Mouse (Mus musculus): Measurements from ENCODE around the gene Rasgrf2. TPM values are rescaled to one million over a fixed set of nuclear protein-coding genes. Genes with fewer than 3 reads are reported as not detected.
A peak's percentile ranks its signal among the peaks of the same experiment; 100 is the strongest.

The Rasgrf2 gene
- polyA plus RNA-seq, 1 experiment from 2014 or later: 0.87 TPM

- ATAC-seq (replicated peaks; ENCODE audit: insufficient number of reproducible peaks, low FRiP score, low TSS enrichment): no peak
- H3K4me3 ChIP-seq (ENCODE audit: low read depth, low read length): no peak overlapping the region
- 39% methylated on average over 10 of the region's 10 CpGs for WGBS (ENCODE audit: insufficient replicate concordance)
Observed at GRCm38 (mm10) chr13:91908202-91908980, 223.1 kb downstream of the Rasgrf2 start.

GRCm38 (mm10) chr13:91906338-91906737 is 225.1 kb downstream of the Rasgrf2 start:
- Histone ChIP-seq H3K27me3 (ENCODE audit: control insufficient read depth, insufficient read depth, low read length) (no peaks in the 10 kb centered on the region), H3K4me3 (ENCODE audit: low read depth, low read length) (no peak overlapping the region), H3K9ac (ENCODE audit: low read depth, low read length) (no peak overlapping the region), H3K9me3 (replicated peaks; ENCODE audit: control insufficient read depth, low read length) (no peaks in the 10 kb centered on the region), H3K27ac (ENCODE audit: low read depth, low read length) (no peak overlapping the region), H3K36me3 (ENCODE audit: control insufficient read depth, insufficient read depth, low read length) (no peaks in the 10 kb centered on the region), H3K4me1 (ENCODE audit: control insufficient read depth, insufficient read depth, low read length) (peaks cover 6% of the 10 kb centered on the region), H3K4me2 (no peak overlapping the region)
- ATAC-seq (replicated peaks; ENCODE audit: insufficient number of reproducible peaks, low FRiP score, low TSS enrichment): no peak
- 77% methylated on average over 3 of the region's 3 CpGs for WGBS (ENCODE audit: insufficient replicate concordance)

More at GRCm38 (mm10) chr13:91908202-91908980, 223.1 kb downstream of the Rasgrf2 start:
- H3K27ac ChIP-seq (ENCODE audit: low read depth, low read length): no peak overlapping the region
- no peak overlapping the region for H3K9ac ChIP-seq (ENCODE audit: low read depth, low read length)
- H3K4me1 ChIP-seq (ENCODE audit: control insufficient read depth, insufficient read depth, low read length): peaks cover 7% of the 10 kb centered on the region
- no peaks in the 10 kb centered on the region for H3K9me3 ChIP-seq (replicated peaks; ENCODE audit: control insufficient read depth, low read length)
- H3K4me2 ChIP-seq: no peak overlapping the region
- H3K27me3 ChIP-seq (ENCODE audit: control insufficient read depth, insufficient read depth, low read length): no peaks in the 10 kb centered on the region
- no peaks in the 10 kb centered on the region for H3K36me3 ChIP-seq (ENCODE audit: control insufficient read depth, insufficient read depth, low read length)

GRCm38 (mm10) chr13:91896476-91896875 is 235.0 kb downstream of the Rasgrf2 start:
- Histone ChIP-seq H3K9ac (ENCODE audit: low read depth, low read length) (no peak overlapping the region), H3K4me3 (ENCODE audit: low read depth, low read length) (no peak overlapping the region), H3K9me3 (replicated peaks; ENCODE audit: control insufficient read depth, low read length) (0 out of 2 replicates have a peak, but pooled peaks cover 2% of the 10 kb centered on the region), H3K27me3 (ENCODE audit: control insufficient read depth, insufficient read depth, low read length) (no peaks in the 10 kb centered on the region), H3K4me2 (no peak overlapping the region), H3K27ac (ENCODE audit: low read depth, low read length) (0 out of 2 replicates have a peak overlapping the region, but pooled peaks have one; percentile 23), H3K4me1 (ENCODE audit: control insufficient read depth, insufficient read depth, low read length) (no peaks in the 10 kb centered on the region), H3K36me3 (ENCODE audit: control insufficient read depth, insufficient read depth, low read length) (no peaks in the 10 kb centered on the region)
- 22% methylated on average over 1 of the region's 1 CpGs for WGBS (ENCODE audit: insufficient replicate concordance)
- no peak for ATAC-seq (replicated peaks; ENCODE audit: insufficient number of reproducible peaks, low FRiP score, low TSS enrichment)

- ATAC-seq (replicated peaks; ENCODE audit: insufficient number of reproducible peaks, low FRiP score, low TSS enrichment): no peak
- Histone ChIP-seq H3K4me1 (ENCODE audit: control insufficient read depth, insufficient read depth, low read length) (no peaks in the 10 kb centered on the region), H3K4me2 (no peak overlapping the region), H3K36me3 (ENCODE audit: control insufficient read depth, insufficient read depth, low read length) (no peaks in the 10 kb centered on the region), H3K27me3 (ENCODE audit: control insufficient read depth, insufficient read depth, low read length) (no peaks in the 10 kb centered on the region), H3K9ac (ENCODE audit: low read depth, low read length) (no peak overlapping the region), H3K4me3 (ENCODE audit: low read depth, low read length) (no peak overlapping the region), H3K9me3 (replicated peaks; ENCODE audit: control insufficient read depth, low read length) (no peaks in the 10 kb centered on the region), H3K27ac (ENCODE audit: low read depth, low read length) (no peak overlapping the region)
- WGBS (ENCODE audit: insufficient replicate concordance): 69% methylated on average over 6 of the region's 6 CpGs
Observed at GRCm38 (mm10) chr13:91893132-91893531, 238.3 kb downstream of the Rasgrf2 start.

GRCm38 (mm10) chr13:91890031-91890619 is 241.3 kb downstream of the Rasgrf2 start:
- no peak for ATAC-seq (replicated peaks; ENCODE audit: insufficient number of reproducible peaks, low FRiP score, low TSS enrichment)
- Histone ChIP-seq H3K4me2 (no peak overlapping the region), H3K27me3 (ENCODE audit: control insufficient read depth, insufficient read depth, low read length) (no peaks in the 10 kb centered on the region), H3K9me3 (replicated peaks; ENCODE audit: control insufficient read depth, low read length) (no peaks in the 10 kb centered on the region), H3K27ac (ENCODE audit: low read depth, low read length) (no peak overlapping the region), H3K4me1 (ENCODE audit: control insufficient read depth, insufficient read depth, low read length) (no peaks in the 10 kb centered on the region), H3K4me3 (ENCODE audit: low read depth, low read length) (no peak overlapping the region), H3K9ac (ENCODE audit: low read depth, low read length) (no peak overlapping the region), H3K36me3 (ENCODE audit: control insufficient read depth, insufficient read depth, low read length) (no peaks in the 10 kb centered on the region)
- 84% methylated on average over 6 of the region's 6 CpGs for WGBS (ENCODE audit: insufficient replicate concordance)

- Histone ChIP-seq H3K4me2 (no peak overlapping the region), H3K9ac (ENCODE audit: low read depth, low read length) (no peak overlapping the region), H3K27me3 (ENCODE audit: control insufficient read depth, insufficient read depth, low read length) (no peaks in the 10 kb centered on the region), H3K4me3 (ENCODE audit: low read depth, low read length) (no peak overlapping the region), H3K4me1 (ENCODE audit: control insufficient read depth, insufficient read depth, low read length) (no peaks in the 10 kb centered on the region), H3K36me3 (ENCODE audit: control insufficient read depth, insufficient read depth, low read length) (no peaks in the 10 kb centered on the region), H3K9me3 (replicated peaks; ENCODE audit: control insufficient read depth, low read length) (no peaks in the 10 kb centered on the region), H3K27ac (ENCODE audit: low read depth, low read length) (no peak overlapping the region)
- ATAC-seq (replicated peaks; ENCODE audit: insufficient number of reproducible peaks, low FRiP score, low TSS enrichment): no peak
- WGBS (ENCODE audit: insufficient replicate concordance): 82% methylated on average over 5 of the region's 5 CpGs
Observed at GRCm38 (mm10) chr13:91884714-91885386, 246.6 kb downstream of the Rasgrf2 start.

- H3K9ac ChIP-seq (ENCODE audit: low read depth, low read length): no peak overlapping the region
- no peak overlapping the region for H3K4me3 ChIP-seq (ENCODE audit: low read depth, low read length)
- ATAC-seq (replicated peaks; ENCODE audit: insufficient number of reproducible peaks, low FRiP score, low TSS enrichment): no peak
- no peak overlapping the region for H3K4me2 ChIP-seq
- no peaks in the 10 kb centered on the region for H3K36me3 ChIP-seq (ENCODE audit: control insufficient read depth, insufficient read depth, low read length)
- 58% methylated on average over 9 of the region's 9 CpGs for WGBS (ENCODE audit: insufficient replicate concordance)
- no peaks in the 10 kb centered on the region for H3K27me3 ChIP-seq (ENCODE audit: control insufficient read depth, insufficient read depth, low read length)
- H3K9me3 ChIP-seq (replicated peaks; ENCODE audit: control insufficient read depth, low read length): no peaks in the 10 kb centered on the region
- no peak overlapping the region for H3K27ac ChIP-seq (ENCODE audit: low read depth, low read length)
- peaks cover 9% of the 10 kb centered on the region; the same call in 1 of the 2 replicates for H3K4me1 ChIP-seq (ENCODE audit: control insufficient read depth, insufficient read depth, low read length)
Observed at GRCm38 (mm10) chr13:91881837-91882480, 249.5 kb downstream of the Rasgrf2 start.

- WGBS (ENCODE audit: insufficient replicate concordance): 92% methylated on average over 4 of the region's 4 CpGs
- Histone ChIP-seq H3K4me2 (no peak overlapping the region), H3K4me1 (ENCODE audit: control insufficient read depth, insufficient read depth, low read length) (peaks cover 13% of the 10 kb centered on the region), H3K9me3 (replicated peaks; ENCODE audit: control insufficient read depth, low read length) (no peaks in the 10 kb centered on the region), H3K4me3 (ENCODE audit: low read depth, low read length) (no peak overlapping the region), H3K27ac (ENCODE audit: low read depth, low read length) (no peak overlapping the region), H3K36me3 (ENCODE audit: control insufficient read depth, insufficient read depth, low read length) (no peaks in the 10 kb centered on the region), H3K27me3 (ENCODE audit: control insufficient read depth, insufficient read depth, low read length) (no peaks in the 10 kb centered on the region), H3K9ac (ENCODE audit: low read depth, low read length) (no peak overlapping the region)
- no peak for ATAC-seq (replicated peaks; ENCODE audit: insufficient number of reproducible peaks, low FRiP score, low TSS enrichment)
Observed at GRCm38 (mm10) chr13:91880256-91880655, 251.2 kb downstream of the Rasgrf2 start.
